Mouse (Mus musculus) cortical plate, adult 2 months (tissue): ENCODE data around the gene Grhl3.

Experiments used
- CTCF ChIP-seq: fragments of 200-500 bp; IDR thresholded peaks from 2 replicates; pipeline ENCODE4 v1.5.1; 2011; ENCODE audit warnings: mild to moderate bottlenecking, control low read depth, low read length; ENCODE audit not compliant: insufficient read depth; ENCODE audit errors: extremely low read depth
- POLR2A ChIP-seq: fragments of 200-500 bp; IDR thresholded peaks from 2 replicates; pipeline ENCODE4 v1.6.1; 2011; ENCODE audit warnings: mild to moderate bottlenecking, low read length, control low read depth; ENCODE audit not compliant: insufficient read depth; ENCODE audit errors: extremely low read depth

DNA sequence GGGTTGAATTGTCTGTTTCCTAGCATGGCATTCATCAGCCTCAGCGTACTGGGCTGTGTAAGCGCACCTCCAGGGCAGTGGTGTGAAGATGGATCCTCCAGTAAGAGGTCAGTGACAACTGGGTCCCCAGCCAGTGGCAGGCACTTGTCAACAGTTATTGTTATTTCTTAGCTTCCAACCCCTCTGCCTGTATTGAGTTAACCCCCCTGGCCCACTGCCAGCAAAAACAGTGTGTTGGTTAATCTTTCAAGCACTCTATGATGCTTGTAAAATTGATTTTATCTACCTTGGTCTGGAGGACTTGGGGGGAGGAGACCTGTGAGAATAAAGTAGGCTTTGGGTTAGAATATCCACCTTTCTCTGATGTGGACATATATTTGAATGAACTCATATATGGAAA is 29.1 kb downstream of the Grhl3 start:
- TF ChIP-seq POLR2A (no peak), CTCF (no peak)
